Mouse (Mus musculus) intestine, embryonic 14.5 days (tissue): ENCODE results near the gene Prpsap1. TPM values are rescaled to one million over a fixed set of nuclear protein-coding genes. Genes with fewer than 3 reads are reported as not detected.
"Not testable (repeated sequence)": the region's sequence is repeated elsewhere in the genome, so short reads cannot be mapped to it uniquely, and the experiment has no call there.

Source experiments
- ATAC-seq: fragments of 200-750 bp; cut with Nextera tagmentation; replicated peaks from 2 replicates; pipeline ENCODE4 v1.8.0; 2017; ENCODE audit warnings: low read depth, moderate number of reproducible peaks, moderate TSS enrichment, moderate library complexity; ENCODE audit not compliant: low FRiP score, low TSS enrichment
- DNase-seq: peaks from one replicate; pipeline ENCODE4 v3.0.0-alpha.2; 2018; ENCODE audit warnings: low spot score
- H3K27ac ChIP-seq: fragments of 300-500 bp; sonication (generic); 2 replicates; pipeline ENCODE4 v1.5.1; 2014; ENCODE audit warnings: low read depth, mild to moderate bottlenecking, control low read depth
- H3K27me3 ChIP-seq: fragments of 300-500 bp; sonication (generic); replicated peaks from 2 replicates; pipeline ENCODE4 v1.6.1; 2014; ENCODE audit warnings: low read length, control low read depth; ENCODE audit not compliant: control insufficient read depth, insufficient read depth
- H3K36me3 ChIP-seq: fragments of 300-500 bp; sonication (generic); 2 replicates; pipeline ENCODE4 v1.6.1; 2014; ENCODE audit warnings: low read length, control low read depth; ENCODE audit not compliant: control insufficient read depth, insufficient read depth
- H3K4me1 ChIP-seq: fragments of 300-500 bp; sonication (generic); replicated peaks from 2 replicates; pipeline ENCODE4 v1.6.1; 2014; ENCODE audit warnings: low read length, control low read depth, mixed read lengths; ENCODE audit not compliant: control insufficient read depth, insufficient read depth
- H3K4me2 ChIP-seq: fragments of 300-500 bp; sonication (generic); 2 replicates; pipeline ENCODE4 v1.6.1; 2014; ENCODE audit warnings: low read length
- H3K4me3 ChIP-seq: fragments of 300-500 bp; sonication (generic); 2 replicates; pipeline ENCODE4 v1.5.1; 2014; ENCODE audit warnings: low read depth, low read length, control low read depth, mixed read lengths
- H3K9ac ChIP-seq: fragments of 300-500 bp; sonication (generic); 2 replicates; pipeline ENCODE4 v1.6.1; 2014; ENCODE audit warnings: mild to moderate bottlenecking, low read length
- H3K9me3 ChIP-seq: fragments of 300-500 bp; sonication (generic); 2 replicates; pipeline ENCODE4 v1.6.1; 2016; ENCODE audit warnings: low read length, control low read depth; ENCODE audit not compliant: control insufficient read depth
- WGBS: fragments of 180-500 bp; shearing (Covaris S2); extraction: QIAGEN DNeasy Blood & Tissue Kit; methylation state at CpG from one replicate; pipeline ENCODE4 v1.1.7; 2014; 5-methylcytosine and 5-hydroxymethylcytosine counted together
- polyA plus RNA-seq: library from polyadenylated mRNA; unstranded; fragments of >200 nt; fragmentation: Nextera tagmentation; extraction: Ambion mirVana; gene quantifications from 2 replicates; pipeline ENCODE4 v1.2.1, GENCODE M21; 2014

Gene Prpsap1
- polyA plus RNA-seq, 1 experiment from 2014 or later, result 207 TPM

DNA sequence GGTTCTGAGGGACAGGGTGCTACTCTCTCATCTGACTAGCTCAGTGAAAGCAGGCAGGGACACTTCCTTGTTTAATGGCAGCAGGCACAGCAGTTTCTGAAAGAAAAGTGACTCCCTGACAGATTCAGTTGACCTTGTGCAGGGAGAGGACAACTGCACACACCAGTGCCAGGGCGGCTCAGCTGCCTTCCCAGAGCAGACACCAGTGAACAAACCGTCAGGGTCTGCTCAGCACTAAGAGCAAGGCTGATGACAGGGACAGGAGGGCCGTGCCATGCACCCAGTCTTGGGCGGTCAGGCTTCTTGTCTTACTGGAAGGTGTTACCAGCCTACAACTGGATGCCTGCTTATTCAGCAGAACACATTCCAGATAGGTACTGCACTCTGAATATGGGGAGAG, 23.1 kb downstream of the Prpsap1 start:
- no peak overlapping the region for H3K9ac ChIP-seq
- no peak overlapping the region for H3K27ac ChIP-seq
- peaks cover 64% of the 10 kb centered on the region for H3K36me3 ChIP-seq
- no peaks in the 10 kb centered on the region for H3K4me1 ChIP-seq
- no peak overlapping the region for H3K4me2 ChIP-seq
- WGBS, result 86% methylated on average over 4 of the region's 4 CpGs
- no peaks in the 10 kb centered on the region for H3K27me3 ChIP-seq
- no peak overlapping the region for H3K4me3 ChIP-seq
- DNase-seq (no peak), ATAC-seq (no peak)
- no peaks in the 10 kb centered on the region for H3K9me3 ChIP-seq

DNA sequence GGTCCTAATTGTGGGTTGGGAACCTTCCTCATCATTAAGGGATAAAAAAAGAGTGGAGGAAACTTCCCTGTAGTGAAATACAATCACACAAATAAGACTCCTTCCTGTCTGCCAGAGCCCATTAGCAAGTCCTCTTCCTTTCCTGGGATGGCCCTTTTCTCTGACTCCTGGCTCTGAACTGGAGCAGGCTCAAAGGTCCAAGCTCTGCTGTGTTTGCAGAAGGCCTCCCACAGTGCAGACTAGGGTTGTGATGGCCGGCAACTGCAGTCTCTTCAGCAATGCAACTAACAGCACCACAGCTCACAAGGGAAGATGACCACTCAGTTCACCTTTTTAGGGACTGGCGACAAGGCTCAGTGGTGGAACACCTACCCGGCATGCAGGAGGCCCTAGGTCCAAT, 23.8 kb downstream of the Prpsap1 start:
- Histone ChIP-seq H3K27ac (no peak overlapping the region), H3K4me3 (no peak overlapping the region), H3K36me3 (peaks cover 58% of the 10 kb centered on the region), H3K9ac (no peak overlapping the region), H3K4me1 (no peaks in the 10 kb centered on the region), H3K9me3 (no peaks in the 10 kb centered on the region), H3K4me2 (no peak overlapping the region), H3K27me3 (no peaks in the 10 kb centered on the region)
- DNase-seq (no peak), ATAC-seq (no peak)
- 81% methylated on average over 3 of the region's 3 CpGs for WGBS

DNA sequence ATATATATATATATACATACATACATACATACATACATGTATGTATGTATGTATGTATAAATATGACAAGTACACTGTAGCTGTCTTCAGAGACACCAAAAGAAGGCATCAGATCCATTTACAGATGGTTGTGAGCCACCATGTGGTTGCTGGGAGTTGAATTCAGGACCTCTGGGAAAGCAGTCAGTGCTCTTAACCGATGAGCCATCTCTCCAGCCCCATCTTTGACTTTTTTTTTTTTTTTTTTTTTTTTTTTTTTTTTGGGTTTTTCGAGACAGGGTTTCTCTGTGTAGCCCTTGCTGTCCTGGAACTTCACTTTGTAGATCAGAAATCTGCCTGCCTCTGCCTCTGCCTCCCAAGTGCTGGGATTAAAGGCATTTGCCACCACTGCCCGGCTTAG, 25.7 kb downstream of the Prpsap1 start:
- not testable (repeated sequence) for H3K4me1 ChIP-seq, H3K4me2 ChIP-seq, H3K9ac ChIP-seq, H3K9me3 ChIP-seq, H3K27ac ChIP-seq, H3K27me3 ChIP-seq, DNase-seq, ATAC-seq, H3K4me3 ChIP-seq
- H3K36me3 ChIP-seq, result peaks cover 39% of the 10 kb centered on the region
- WGBS, result 58% methylated on average over 3 of the region's 3 CpGs

DNA sequence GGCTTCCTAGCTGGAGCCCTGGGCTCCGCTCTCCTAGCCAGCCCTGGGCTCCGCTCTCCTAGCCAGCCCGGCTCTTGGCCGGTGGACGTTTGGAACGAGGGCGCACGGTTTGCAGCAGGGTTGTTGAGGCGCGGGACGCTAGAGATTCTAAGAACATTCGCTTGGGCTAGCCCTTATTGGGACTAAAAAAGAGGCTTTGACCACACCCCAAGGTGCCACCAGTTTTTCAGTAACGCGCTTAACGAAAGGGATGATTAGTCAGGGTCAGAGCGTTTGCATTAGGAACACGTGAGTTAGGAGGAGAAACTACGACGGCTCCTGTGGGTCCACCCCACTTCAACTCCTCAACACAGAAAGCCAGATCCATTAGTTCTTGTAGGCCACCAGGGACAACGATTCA, 27.9 kb downstream of the Prpsap1 start, which contains the start of gene Qrich2:
TSS of gene Qrich2 (minus strand) at position 101 of the 400 bp plus-strand sequence.
- no peak within 1 kb of the TSS for H3K4me3 ChIP-seq
- peaks cover 17% of the 10 kb centered on the region for H3K36me3 ChIP-seq
- H3K27ac ChIP-seq, result no peak within 1 kb of the TSS
- no peak within 1 kb of the TSS for H3K4me2 ChIP-seq
- no peaks in the 10 kb centered on the region for H3K4me1 ChIP-seq
- DNase-seq, result no peak
- ATAC-seq, result no peak
- 56% methylated on average over 20 of the region's 20 CpGs for WGBS
- H3K27me3 ChIP-seq, result no peaks in the 10 kb centered on the region
- H3K9me3 ChIP-seq, result no peaks in the 10 kb centered on the region
- H3K9ac ChIP-seq, result no peak within 1 kb of the TSS

DNA sequence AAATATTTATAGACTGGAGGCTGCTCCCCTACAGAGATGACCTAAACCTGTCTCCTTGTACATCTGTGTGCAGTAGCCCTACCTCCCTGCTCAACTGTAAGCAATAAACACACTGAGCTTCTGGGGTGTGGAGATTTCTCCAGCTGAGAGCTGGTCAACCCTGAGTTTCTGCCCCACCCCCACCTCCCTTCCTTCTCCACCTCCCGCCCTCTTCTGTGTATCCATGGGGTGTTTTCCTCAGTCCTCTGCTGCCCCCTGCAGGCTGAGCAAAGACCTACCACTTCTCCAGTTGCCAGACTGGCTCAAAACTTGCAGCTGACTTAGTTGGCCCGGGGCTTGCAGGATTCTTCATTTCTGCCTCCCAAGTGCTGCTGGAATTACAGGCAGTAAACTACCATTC, 30.2 kb downstream of the Prpsap1 start:
- Histone ChIP-seq H3K4me2 (no peak overlapping the region), H3K9me3 (no peaks in the 10 kb centered on the region), H3K4me3 (no peak overlapping the region), H3K27me3 (no peaks in the 10 kb centered on the region), H3K4me1 (no peaks in the 10 kb centered on the region), H3K27ac (no peak overlapping the region), H3K9ac (no peak overlapping the region), H3K36me3 (no peaks in the 10 kb centered on the region)
- ATAC-seq, result peak; percentile 61
- WGBS, result 2% methylated on average over 2 of the region's 2 CpGs
- DNase-seq, result peak; percentile 95

DNA sequence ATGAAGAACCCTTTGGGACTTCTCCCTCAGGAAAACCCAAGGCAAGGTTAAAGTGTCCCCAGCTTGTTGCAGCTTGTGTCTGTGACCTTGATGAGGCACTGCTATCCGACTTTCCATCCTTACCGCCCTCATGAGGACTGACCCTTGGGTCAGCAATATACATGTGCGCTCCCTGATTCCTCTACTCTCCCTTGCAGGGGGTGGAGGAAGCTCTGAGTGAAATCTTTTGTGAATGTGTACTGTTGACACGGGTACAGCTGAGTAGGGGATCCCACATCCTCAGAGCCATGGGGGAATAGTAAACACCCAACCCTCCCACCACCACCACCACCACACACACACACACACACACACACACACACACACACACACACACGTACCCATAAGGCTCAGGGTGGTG, 30.7 kb downstream of the Prpsap1 start:
- H3K4me3 ChIP-seq, result no peak overlapping the region
- H3K36me3 ChIP-seq, result no peaks in the 10 kb centered on the region
- ATAC-seq (peak; percentile 16; the same call in 1 of the 2 replicates), DNase-seq (no peak)
- no peaks in the 10 kb centered on the region for H3K4me1 ChIP-seq
- no peak overlapping the region for H3K4me2 ChIP-seq
- no peak overlapping the region for H3K27ac ChIP-seq
- H3K9me3 ChIP-seq, result no peaks in the 10 kb centered on the region
- no peaks in the 10 kb centered on the region for H3K27me3 ChIP-seq
- whole genome bisulfite sequencing, result 51% methylated on average over 5 of the region's 5 CpGs
- H3K9ac ChIP-seq, result no peak overlapping the region

DNA sequence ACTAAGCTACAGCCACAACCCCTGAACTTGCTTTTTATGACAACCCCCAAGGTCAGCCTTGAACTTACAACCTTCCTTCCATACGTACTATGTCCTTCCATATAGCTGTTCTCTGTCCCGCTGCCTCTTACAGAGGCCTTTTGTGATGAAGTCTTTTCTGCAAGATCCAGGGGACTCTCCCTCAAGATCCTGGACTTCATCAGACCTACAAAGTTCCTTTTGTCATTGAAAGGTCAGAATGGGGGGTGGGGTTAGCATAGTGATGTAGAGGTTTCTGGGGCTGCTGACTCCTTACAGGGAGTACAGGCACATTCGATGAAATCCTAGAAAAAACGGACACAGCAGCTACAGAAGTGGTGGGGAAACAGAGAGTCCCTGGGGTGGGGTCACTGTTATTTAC, 34.2 kb downstream of the Prpsap1 start:
- H3K36me3 ChIP-seq, result no peaks in the 10 kb centered on the region
- no peaks in the 10 kb centered on the region for H3K27me3 ChIP-seq
- 66% methylated on average over 4 of the region's 4 CpGs for WGBS
- H3K27ac ChIP-seq, result no peak overlapping the region
- H3K9ac ChIP-seq, result no peak overlapping the region
- ATAC-seq, result no peak
- H3K4me3 ChIP-seq, result no peak overlapping the region
- no peaks in the 10 kb centered on the region for H3K9me3 ChIP-seq
- no peak overlapping the region for H3K4me2 ChIP-seq
- no peaks in the 10 kb centered on the region for H3K4me1 ChIP-seq
- DNase-seq, result no peak

DNA sequence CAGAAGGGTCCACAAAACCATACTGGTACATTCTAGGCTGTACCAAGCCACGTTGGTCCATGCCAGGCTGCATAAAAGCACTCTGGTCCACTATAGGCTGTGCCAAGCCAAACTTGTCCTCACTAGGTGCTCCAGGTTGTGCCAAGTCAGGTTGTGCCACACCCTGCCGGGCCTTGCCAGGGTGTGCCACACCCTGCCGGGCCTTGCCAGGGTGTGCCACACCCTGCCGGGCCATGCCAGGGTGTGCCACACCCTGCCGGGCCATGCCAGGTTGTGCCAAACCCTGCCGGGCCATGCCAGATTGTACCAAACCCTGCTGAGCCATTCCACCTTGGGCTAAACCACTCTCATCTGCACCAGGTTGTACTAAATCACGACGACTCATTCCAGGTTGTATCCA, 37.8 kb downstream of the Prpsap1 start:
- Histone ChIP-seq H3K4me2 (no peak overlapping the region), H3K27ac (no peak overlapping the region), H3K9ac (no peak overlapping the region), H3K27me3 (no peaks in the 10 kb centered on the region), H3K4me3 (no peak overlapping the region), H3K9me3 (no peaks in the 10 kb centered on the region), H3K36me3 (no peaks in the 10 kb centered on the region), H3K4me1 (no peaks in the 10 kb centered on the region)
- WGBS, result 91% methylated on average over 8 of the region's 8 CpGs
- DNase-seq, result no peak
- ATAC-seq, result no peak

DNA sequence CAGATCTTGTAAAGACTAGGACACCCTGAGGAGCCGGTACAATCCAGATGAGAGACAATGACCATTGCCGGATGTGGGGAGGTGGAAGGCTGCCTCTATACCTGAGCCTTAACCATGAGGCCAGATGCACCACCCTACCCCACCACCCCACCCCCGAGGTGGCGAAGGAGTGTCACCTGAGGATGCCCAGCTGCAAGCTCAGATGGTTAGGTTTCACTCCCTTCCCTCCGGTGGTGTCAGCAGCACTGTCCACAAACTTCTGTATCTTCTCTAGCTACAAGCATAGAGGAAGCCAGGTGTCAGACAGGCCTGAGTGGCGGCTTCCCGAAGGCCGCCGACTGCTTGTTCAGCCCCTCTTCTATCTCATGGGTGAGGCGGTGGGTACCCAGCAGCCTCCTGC, 40.1 kb downstream of the Prpsap1 start:
- Histone ChIP-seq H3K4me1 (no peaks in the 10 kb centered on the region), H3K4me3 (no peak overlapping the region), H3K27ac (no peak overlapping the region), H3K9me3 (no peaks in the 10 kb centered on the region), H3K36me3 (no peaks in the 10 kb centered on the region), H3K27me3 (no peaks in the 10 kb centered on the region), H3K4me2 (no peak overlapping the region), H3K9ac (no peak overlapping the region)
- no peak for DNase-seq
- ATAC-seq, result no peak
- WGBS, result 89% methylated on average over 9 of the region's 10 CpGs
